Mouse (Mus musculus): ENCODE results near the gene Fkbp5. TPM values are rescaled to one million over a fixed set of nuclear protein-coding genes. Genes with fewer than 3 reads are reported as not detected.

Gene Fkbp5
- total RNA-seq, 2 experiments from 2014 or later = 40.4 to 69.3 TPM

- intact Hi-C loops (cut with DNase I) = no loop called here
- no peak for DNase-seq (ENCODE audit: low spot score in 2 of 2)
Measured at GRCm38 (mm10) chr17:28477421-28477820, 39.9 kb downstream of the Fkbp5 start.

GRCm38 (mm10) chr17:28476441-28476840 is 40.9 kb downstream of the Fkbp5 start:
- DNase-seq (ENCODE audit: low spot score in 2 of 2) = no peak
- intact Hi-C loops (cut with DNase I) = no loop called here

- DNase-seq (ENCODE audit: low spot score in 2 of 2) = no peak
- intact Hi-C loops (cut with DNase I) = no loop called here
Measured at GRCm38 (mm10) chr17:28475593-28476325, 41.6 kb downstream of the Fkbp5 start.

- intact Hi-C loops (cut with DNase I) = no loop called here
Measured at GRCm38 (mm10) chr17:28472696-28473095, 44.6 kb downstream of the Fkbp5 start.

GRCm38 (mm10) chr17:28470876-28471275 is 46.5 kb downstream of the Fkbp5 start:
- intact Hi-C loops (cut with DNase I) = no loop called here
- DNase-seq (ENCODE audit: low spot score in 2 of 2) = no peak

More at GRCm38 (mm10) chr17:28472696-28473095, 44.6 kb downstream of the Fkbp5 start:
- DNase-seq (ENCODE audit: low spot score in 2 of 2) = no peak

GRCm38 (mm10) chr17:28467749-28468148 is 49.6 kb downstream of the Fkbp5 start:
- no peak for DNase-seq (ENCODE audit: low spot score in 2 of 2)
- intact Hi-C loops (cut with DNase I) = no loop called here

- intact Hi-C loops (cut with DNase I) = no loop called here
- DNase-seq (ENCODE audit: low spot score in 2 of 2) = no peak
Measured at GRCm38 (mm10) chr17:28465968-28466367, 51.4 kb downstream of the Fkbp5 start.

- intact Hi-C loops (cut with DNase I) = no loop called here
- DNase-seq (ENCODE audit: low spot score in 2 of 2) = no peak
Measured at GRCm38 (mm10) chr17:28463701-28464443, 53.5 kb downstream of the Fkbp5 start.

GRCm38 (mm10) chr17:28460388-28460787 is 56.9 kb downstream of the Fkbp5 start:
- DNase-seq (ENCODE audit: low spot score in 2 of 2) = no peak
- intact Hi-C loops (cut with DNase I) = no loop called here

GRCm38 (mm10) chr17:28455098-28455497 is 62.2 kb downstream of the Fkbp5 start:
- DNase-seq (ENCODE audit: low spot score in 2 of 2) = no peak
- intact Hi-C loops (cut with DNase I) = no loop called here

GRCm38 (mm10) chr17:28452889-28453288 is 64.4 kb downstream of the Fkbp5 start:
- intact Hi-C loops (cut with DNase I) = no loop called here
- DNase-seq (ENCODE audit: low spot score in 2 of 2) = no peak

GRCm38 (mm10) chr17:28451914-28452313 is 65.4 kb downstream of the Fkbp5 start:
- intact Hi-C loops (cut with DNase I) = no loop called here
- no peak for DNase-seq (ENCODE audit: low spot score in 2 of 2)

- intact Hi-C loops (cut with DNase I) = no loop called here
- DNase-seq (ENCODE audit: low spot score in 2 of 2) = no peak
Measured at GRCm38 (mm10) chr17:28451487-28451886, 65.8 kb downstream of the Fkbp5 start.

- intact Hi-C loops (cut with DNase I) = no loop called here
- DNase-seq (ENCODE audit: low spot score in 2 of 2) = no peak
Measured at GRCm38 (mm10) chr17:28448225-28448624, 69.1 kb downstream of the Fkbp5 start.

GRCm38 (mm10) chr17:28447789-28448188 is 69.5 kb downstream of the Fkbp5 start:
- intact Hi-C loops (cut with DNase I) = no loop called here

GRCm38 (mm10) chr17:28446820-28447168 is 70.5 kb downstream of the Fkbp5 start:
- no peak for DNase-seq (ENCODE audit: low spot score in 2 of 2)
- intact Hi-C loops (cut with DNase I) = no loop called here

More at GRCm38 (mm10) chr17:28447789-28448188, 69.5 kb downstream of the Fkbp5 start:
- DNase-seq (ENCODE audit: low spot score in 2 of 2) = no peak

- no peak for DNase-seq (ENCODE audit: low spot score in 2 of 2)
- intact Hi-C loops (cut with DNase I) = no loop called here
Measured at GRCm38 (mm10) chr17:28445886-28446819, 71.2 kb downstream of the Fkbp5 start.

GRCm38 (mm10) chr17:28442661-28443060 is 74.7 kb downstream of the Fkbp5 start:
- no peak for DNase-seq (ENCODE audit: low spot score in 2 of 2)
- intact Hi-C loops (cut with DNase I) = no loop called here

- intact Hi-C loops (cut with DNase I) = no loop called here
- no peak for DNase-seq (ENCODE audit: low spot score in 2 of 2)
Measured at GRCm38 (mm10) chr17:28438342-28439115, 78.8 kb downstream of the Fkbp5 start.
